Mouse (Mus musculus) small intestine, adult 2 months (tissue): Measurements from ENCODE around the gene Nr5a2.

Experiments used
- CTCF ChIP-seq: fragments of 200-500 bp; IDR thresholded peaks from 2 replicates; pipeline ENCODE4 v1.5.1; 2012; ENCODE audit warnings: low read depth, mild to moderate bottlenecking, control low read depth, inconsistent platforms, low read length, moderate library complexity, mixed read lengths; ENCODE audit not compliant: insufficient replicate concordance, insufficient read length; ENCODE audit errors: extremely low read depth
- POLR2A ChIP-seq: fragments of 200-500 bp; IDR thresholded peaks from 2 replicates; pipeline ENCODE4 v1.6.1; 2012; ENCODE audit warnings: low read depth, mild to moderate bottlenecking, control low read depth, inconsistent platforms, low read length, moderate library complexity

DNA sequence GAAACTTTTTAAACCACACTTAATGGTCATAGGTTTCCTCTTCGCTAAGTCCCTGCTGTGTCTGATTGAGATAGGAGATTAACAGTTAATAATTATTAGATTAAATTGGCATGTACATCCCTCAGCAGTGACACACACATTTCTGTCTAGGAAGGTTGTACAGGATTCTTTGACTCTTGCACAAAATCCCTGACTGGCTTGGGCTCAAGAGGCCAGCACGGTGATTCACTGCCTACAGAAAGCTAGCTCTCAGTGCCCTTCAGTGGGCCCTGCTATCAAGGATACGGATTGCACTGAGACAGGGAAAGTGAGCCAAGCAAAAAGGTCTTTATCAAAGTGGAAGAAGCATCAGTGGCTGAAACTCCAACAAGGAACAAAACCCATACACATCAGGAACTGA is 85.2 kb downstream of the Nr5a2 start:
- TF ChIP-seq CTCF = no peak
- TF ChIP-seq POLR2A = no peak
